Mouse (Mus musculus) hindbrain, embryonic 16.5 days (tissue): ENCODE results near the gene Evl. TPM values are rescaled to one million over a fixed set of nuclear protein-coding genes. Genes with fewer than 3 reads are reported as not detected.

Source experiments
- ATAC-seq: fragments of 200-750 bp; cut with Nextera tagmentation; 2 replicates; pipeline ENCODE4 v1.8.0; 2017; ENCODE audit warnings: moderate TSS enrichment, moderate library complexity
- H3K27ac ChIP-seq: fragments of 300-500 bp; sonication (generic); 2 replicates; pipeline ENCODE4 v1.5.1; 2014; ENCODE audit warnings: low read depth, mild to moderate bottlenecking, control low read depth, low read length, moderate library complexity
- H3K27me3 ChIP-seq: fragments of 300-500 bp; sonication (generic); replicated peaks from 2 replicates; pipeline ENCODE4 v1.6.1; 2014; ENCODE audit warnings: low read length; ENCODE audit not compliant: control insufficient read depth, insufficient read depth
- H3K36me3 ChIP-seq: fragments of 300-500 bp; sonication (generic); 2 replicates; pipeline ENCODE4 v1.6.1; 2014; ENCODE audit warnings: mild to moderate bottlenecking, low read length, moderate library complexity, mixed read lengths; ENCODE audit not compliant: control insufficient read depth, insufficient read depth
- H3K4me1 ChIP-seq: fragments of 300-500 bp; sonication (generic); 2 replicates; pipeline ENCODE4 v1.6.1; 2014; ENCODE audit warnings: low read depth, low read length; ENCODE audit not compliant: control insufficient read depth, insufficient read depth
- H3K4me2 ChIP-seq: fragments of 300-500 bp; sonication (generic); 2 replicates; pipeline ENCODE4 v1.6.1; 2014; ENCODE audit warnings: mild to moderate bottlenecking, low read length, control low read depth, moderate library complexity
- H3K4me3 ChIP-seq: fragments of 300-500 bp; sonication (generic); 2 replicates; pipeline ENCODE4 v1.5.1; 2014; ENCODE audit warnings: mild to moderate bottlenecking, low read length, control low read depth, moderate library complexity
- H3K9ac ChIP-seq: fragments of 300-500 bp; sonication (generic); 2 replicates; pipeline ENCODE4 v1.6.1; 2014; ENCODE audit warnings: low read depth, mild to moderate bottlenecking, control low read depth, low read length, moderate library complexity
- H3K9me3 ChIP-seq: fragments of 300-500 bp; sonication (generic); 2 replicates; pipeline ENCODE4 v1.6.1; 2014; ENCODE audit warnings: mild to moderate bottlenecking, low read length, moderate library complexity; ENCODE audit not compliant: control insufficient read depth
- WGBS: fragments of 180-500 bp; shearing (Covaris S2); extraction: QIAGEN DNeasy Blood & Tissue Kit; methylation state at CpG from one replicate; pipeline ENCODE4 v1.1.7; 2014; 5-methylcytosine and 5-hydroxymethylcytosine counted together
- polyA plus RNA-seq: library from polyadenylated mRNA; unstranded; fragments of >200 nt; fragmentation: Nextera tagmentation; extraction: Ambion mirVana; gene quantifications from 2 replicates; pipeline ENCODE4 v1.2.1, GENCODE M21; 2015

The Evl gene
- polyA plus RNA-seq, 1 experiment from 2014 or later: 186 TPM

- H3K4me2 ChIP-seq: no peak overlapping the region
- H3K4me3 ChIP-seq: no peak overlapping the region
- no peak overlapping the region for H3K27ac ChIP-seq
- peaks cover 17% of the 10 kb centered on the region for H3K4me1 ChIP-seq
- no peaks in the 10 kb centered on the region for H3K27me3 ChIP-seq
- H3K9me3 ChIP-seq: no peaks in the 10 kb centered on the region
- WGBS: 19% methylated on average over 12 of the region's 12 CpGs
- no peak overlapping the region for H3K9ac ChIP-seq
- H3K36me3 ChIP-seq: no peaks in the 10 kb centered on the region
- peak; percentile 50; the same call in 1 of the 2 replicates for ATAC-seq
These were observed 10.5 kb downstream of the Evl start for GRCm38 (mm10) chr12:108564910-108565506.

GRCm38 (mm10) chr12:108579156-108579871, 24.8 kb downstream of the Evl start:
- Histone ChIP-seq H3K4me3 (no peak overlapping the region), H3K4me1 (no peaks in the 10 kb centered on the region; the same call in 1 of the 2 replicates), H3K36me3 (no peaks in the 10 kb centered on the region), H3K4me2 (no peak overlapping the region), H3K27me3 (no peaks in the 10 kb centered on the region), H3K27ac (no peak overlapping the region), H3K9me3 (no peaks in the 10 kb centered on the region), H3K9ac (no peak overlapping the region)
- WGBS: 83% methylated on average over 7 of the region's 7 CpGs
- no peak for ATAC-seq

GRCm38 (mm10) chr12:108583775-108584174, 29.3 kb downstream of the Evl start:
- Histone ChIP-seq H3K27me3 (no peaks in the 10 kb centered on the region), H3K4me3 (no peak overlapping the region), H3K27ac (no peak overlapping the region), H3K4me1 (no peaks in the 10 kb centered on the region; the same call in 1 of the 2 replicates), H3K9me3 (no peaks in the 10 kb centered on the region), H3K36me3 (0 out of 2 replicates have a peak, but pooled peaks cover 2% of the 10 kb centered on the region), H3K4me2 (no peak overlapping the region), H3K9ac (no peak overlapping the region)
- no peak for ATAC-seq
- WGBS: 75% methylated on average over 1 of the region's 1 CpGs

GRCm38 (mm10) chr12:108590131-108590530, 35.6 kb downstream of the Evl start:
- 90% methylated on average over 2 of the region's 2 CpGs for WGBS
- Histone ChIP-seq H3K9ac (no peak overlapping the region), H3K9me3 (no peaks in the 10 kb centered on the region), H3K4me2 (no peak overlapping the region), H3K27me3 (no peaks in the 10 kb centered on the region), H3K27ac (no peak overlapping the region), H3K4me3 (no peak overlapping the region), H3K36me3 (0 out of 2 replicates have a peak, but pooled peaks cover 2% of the 10 kb centered on the region), H3K4me1 (no peaks in the 10 kb centered on the region)
- no peak for ATAC-seq

- WGBS: 71% methylated on average over 5 of the region's 5 CpGs
- no peak overlapping the region for H3K9ac ChIP-seq
- H3K36me3 ChIP-seq: 0 out of 2 replicates have a peak, but pooled peaks cover 2% of the 10 kb centered on the region
- ATAC-seq: no peak
- no peaks in the 10 kb centered on the region for H3K4me1 ChIP-seq
- no peaks in the 10 kb centered on the region for H3K27me3 ChIP-seq
- H3K9me3 ChIP-seq: no peaks in the 10 kb centered on the region
- no peak overlapping the region for H3K27ac ChIP-seq
- H3K4me2 ChIP-seq: no peak overlapping the region
- no peak overlapping the region for H3K4me3 ChIP-seq
These were observed 37.1 kb downstream of the Evl start for GRCm38 (mm10) chr12:108591586-108591985.

- ATAC-seq: no peak
These were observed 38.3 kb downstream of the Evl start for GRCm38 (mm10) chr12:108592866-108593265.

GRCm38 (mm10) chr12:108600864-108601263, 46.3 kb downstream of the Evl start:
- Histone ChIP-seq H3K4me3 (no peak overlapping the region), H3K4me2 (no peak overlapping the region), H3K27me3 (no peaks in the 10 kb centered on the region), H3K9me3 (no peaks in the 10 kb centered on the region), H3K27ac (no peak overlapping the region), H3K36me3 (no peaks in the 10 kb centered on the region), H3K4me1 (peaks cover 6% of the 10 kb centered on the region), H3K9ac (no peak overlapping the region)
- 79% methylated on average over 4 of the region's 4 CpGs for WGBS
- no peak for ATAC-seq

More at GRCm38 (mm10) chr12:108592866-108593265, 38.3 kb downstream of the Evl start:
- Histone ChIP-seq H3K9ac (no peak overlapping the region), H3K36me3 (0 out of 2 replicates have a peak, but pooled peaks cover 2% of the 10 kb centered on the region), H3K9me3 (no peaks in the 10 kb centered on the region), H3K27me3 (no peaks in the 10 kb centered on the region), H3K4me3 (no peak overlapping the region), H3K4me2 (no peak overlapping the region), H3K27ac (no peak overlapping the region), H3K4me1 (no peaks in the 10 kb centered on the region)
- WGBS: 90% methylated on average over 6 of the region's 6 CpGs

GRCm38 (mm10) chr12:108601326-108601725, 46.8 kb downstream of the Evl start:
- Histone ChIP-seq H3K4me2 (no peak overlapping the region), H3K27ac (no peak overlapping the region), H3K4me3 (no peak overlapping the region), H3K9me3 (no peaks in the 10 kb centered on the region), H3K27me3 (no peaks in the 10 kb centered on the region), H3K36me3 (no peaks in the 10 kb centered on the region), H3K4me1 (peaks cover 7% of the 10 kb centered on the region), H3K9ac (no peak overlapping the region)
- ATAC-seq: no peak
- 64% methylated on average over 8 of the region's 8 CpGs for WGBS

GRCm38 (mm10) chr12:108604546-108604945, 50.0 kb downstream of the Evl start:
- Histone ChIP-seq H3K4me3 (no peak overlapping the region), H3K9ac (no peak overlapping the region), H3K27me3 (no peaks in the 10 kb centered on the region), H3K9me3 (no peaks in the 10 kb centered on the region), H3K4me2 (no peak overlapping the region), H3K27ac (no peak overlapping the region), H3K4me1 (peaks cover 18% of the 10 kb centered on the region), H3K36me3 (no peaks in the 10 kb centered on the region)
- no peak for ATAC-seq
